Mouse (Mus musculus) heart, adult 2 months (tissue): ENCODE measurements around the gene Gsg1l.

Experiments used
- CTCF ChIP-seq: fragments of 200-600 bp; IDR thresholded peaks from 2 replicates; pipeline ENCODE4 v1.8.1; 2022; ENCODE audit warnings: antibody characterized with exemption, mild to moderate bottlenecking, moderate library complexity
- POLR2A ChIP-seq: fragments of 200-500 bp; IDR thresholded peaks from 2 replicates; pipeline ENCODE4 v1.6.1; 2011; ENCODE audit warnings: mild to moderate bottlenecking, low read depth, low read length, control low read depth; ENCODE audit not compliant: insufficient read depth

- TF ChIP-seq CTCF (no peak), POLR2A (no peak)
Measured at GRCm38 (mm10) chr7:126086321-126086741, 4.1 kb upstream of the Gsg1l start.
